Mouse (Mus musculus): ENCODE measurements at regions not wholly inside any gene's neighbourhood (a gene's known extent, or its start where the extent isn't known, plus 50 kb on each side); places are given as distances from the start of the nearest gene placed in this dataset.

GRCm38 (mm10) chr2:43469893-43470292, 85.2 kb upstream of the Kynu start:
- Histone ChIP-seq H3K9me3 (ENCODE audit: low read length) (no peaks in the 10 kb centered on the region), H3K4me1 (ENCODE audit: insufficient read depth, low read depth, low read length) (no peaks in the 10 kb centered on the region), H3K36me3 (ENCODE audit: insufficient read depth, low read length) (no peaks in the 10 kb centered on the region), H3K27ac (ENCODE audit: low read length) (no peak overlapping the region), H3K4me3 (ENCODE audit: low read depth, low read length) (no peak overlapping the region), H3K4me2 (replicated peaks; ENCODE audit: low read depth, low read length) (no peak overlapping the region), H3K9ac (replicated peaks; ENCODE audit: low read depth) (no peak overlapping the region), H3K27me3 (replicated peaks; ENCODE audit: insufficient read depth, low read length) (no peaks in the 10 kb centered on the region)
- 81% methylated on average over 3 of the region's 3 CpGs for WGBS
- no peak for TF ChIP-seq CTCF (IDR thresholded peaks at IDR 0.05)
- no peak for TF ChIP-seq EP300 (IDR thresholded peaks at IDR 0.05)
- ATAC-seq (no peak), DNase-seq (ENCODE audit: low spot score) (no peak)

GRCm38 (mm10) chr2:43478494-43478893, 76.6 kb upstream of the Kynu start:
- H3K4me3 ChIP-seq (ENCODE audit: low read depth, low read length), result no peak overlapping the region
- TF ChIP-seq CTCF (IDR thresholded peaks at IDR 0.05), result no peak
- H3K4me2 ChIP-seq (replicated peaks; ENCODE audit: low read depth, low read length), result no peak overlapping the region
- no peaks in the 10 kb centered on the region for H3K4me1 ChIP-seq (ENCODE audit: insufficient read depth, low read depth, low read length)
- H3K27ac ChIP-seq (ENCODE audit: low read length), result no peak overlapping the region
- H3K9me3 ChIP-seq (ENCODE audit: low read length), result no peaks in the 10 kb centered on the region
- DNase-seq (ENCODE audit: low spot score), result no peak
- no peaks in the 10 kb centered on the region for H3K27me3 ChIP-seq (replicated peaks; ENCODE audit: insufficient read depth, low read length)
- H3K36me3 ChIP-seq (ENCODE audit: insufficient read depth, low read length), result no peaks in the 10 kb centered on the region
- no peak overlapping the region for H3K9ac ChIP-seq (replicated peaks; ENCODE audit: low read depth)
- ATAC-seq, result no peak

- H3K4me1 ChIP-seq (ENCODE audit: insufficient read depth, low read depth, low read length), result no peaks in the 10 kb centered on the region
- no peak overlapping the region for H3K4me2 ChIP-seq (replicated peaks; ENCODE audit: low read depth, low read length)
- ATAC-seq (no peak), DNase-seq (ENCODE audit: low spot score) (no peak)
- no peak overlapping the region for H3K27ac ChIP-seq (ENCODE audit: low read length)
- H3K9ac ChIP-seq (replicated peaks; ENCODE audit: low read depth), result no peak overlapping the region
- H3K9me3 ChIP-seq (ENCODE audit: low read length), result no peaks in the 10 kb centered on the region
- no peaks in the 10 kb centered on the region for H3K36me3 ChIP-seq (ENCODE audit: insufficient read depth, low read length)
- no peak for TF ChIP-seq EP300 (IDR thresholded peaks at IDR 0.05)
- no peak for TF ChIP-seq CTCF (IDR thresholded peaks at IDR 0.05)
- 19% methylated on average over 1 of the region's 1 CpGs for WGBS
- H3K27me3 ChIP-seq (replicated peaks; ENCODE audit: insufficient read depth, low read length), result no peaks in the 10 kb centered on the region
- no peak overlapping the region for H3K4me3 ChIP-seq (ENCODE audit: low read depth, low read length)
Measured at GRCm38 (mm10) chr2:43479871-43480270, 75.3 kb upstream of the Kynu start.
